Mouse (Mus musculus) ES-CJ7 (cell line): ENCODE results near the gene Inf2.
A peak's percentile ranks its signal among the peaks of the same experiment; 100 is the strongest.

Experiments
- DNase-seq: peaks from one replicate; pipeline ENCODE4 v3.0.0; 2011; ENCODE audit warnings: low read depth, low spot score

The Inf2 gene

DNA sequence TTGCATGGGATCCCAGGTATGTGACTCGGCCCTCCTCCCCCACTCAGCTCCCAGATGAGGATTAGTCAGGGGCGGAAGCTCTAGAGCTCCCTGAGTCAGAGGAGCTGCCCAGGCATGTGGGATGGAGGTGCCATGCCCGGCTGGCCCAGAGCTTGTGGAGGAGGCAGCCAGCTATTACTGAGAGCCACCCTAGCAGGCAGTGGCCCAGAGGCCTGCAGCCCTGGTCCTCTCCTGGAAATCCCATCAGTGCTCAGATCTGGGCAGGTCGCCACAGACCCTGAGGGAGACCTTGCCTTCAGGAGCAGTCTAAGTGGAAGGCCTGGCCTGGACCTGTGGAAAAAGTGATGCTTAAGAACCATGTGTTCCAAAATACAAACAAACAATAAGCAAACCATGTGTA, 7.0 kb downstream of the Inf2 start:
- no peak for DNase-seq

DNA sequence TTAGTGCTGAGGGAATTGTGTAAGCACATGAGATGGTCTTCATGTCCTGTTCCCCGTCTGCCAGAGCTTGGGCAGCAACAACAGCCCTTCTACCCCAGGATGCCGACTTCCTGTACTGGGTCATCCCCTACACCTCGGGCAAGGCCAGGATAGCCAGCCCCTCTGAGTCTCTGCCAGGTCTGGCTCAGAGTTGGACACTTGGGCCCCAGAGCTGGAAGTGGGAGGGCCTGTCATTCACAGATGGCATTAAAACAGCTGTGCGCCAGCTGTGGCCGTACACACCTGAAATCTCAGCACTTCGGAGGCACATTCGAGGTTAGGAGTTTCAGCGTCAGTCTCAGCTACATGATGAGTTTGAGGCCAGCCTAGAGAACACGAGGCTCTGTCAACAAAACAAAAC, 7.9 kb downstream of the Inf2 start:
- DNase-seq = no peak

DNA sequence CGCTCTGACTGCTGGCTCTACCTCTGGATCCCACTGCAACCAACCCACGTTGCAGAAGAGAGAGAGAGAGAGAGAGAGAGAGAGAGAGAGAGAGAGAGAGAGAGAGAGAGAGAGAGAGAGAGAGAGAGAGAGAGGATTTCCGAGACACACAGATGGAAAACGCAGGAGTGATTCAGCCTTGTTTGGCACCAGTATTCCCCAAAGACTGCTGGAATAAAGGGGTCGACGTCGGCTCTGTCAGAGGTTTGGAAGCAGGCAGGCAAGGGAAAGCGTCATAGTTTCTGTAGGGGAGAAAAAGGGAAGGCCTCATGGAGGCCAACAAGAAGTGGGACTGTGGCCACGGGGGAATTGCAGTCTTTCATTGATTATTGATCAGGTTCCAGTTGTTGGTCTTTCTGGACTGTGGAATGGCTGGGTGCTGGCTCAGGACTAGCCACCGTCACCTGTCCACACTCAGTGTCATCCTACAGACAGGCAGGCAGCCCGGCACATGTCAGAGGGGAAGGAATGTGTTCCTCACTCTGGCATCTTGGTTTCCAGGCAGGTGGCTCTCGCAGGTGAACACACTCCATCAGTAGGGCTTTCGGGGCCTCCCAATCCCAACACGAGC, 8.4 kb downstream of the Inf2 start:
- no peak for DNase-seq

DNA sequence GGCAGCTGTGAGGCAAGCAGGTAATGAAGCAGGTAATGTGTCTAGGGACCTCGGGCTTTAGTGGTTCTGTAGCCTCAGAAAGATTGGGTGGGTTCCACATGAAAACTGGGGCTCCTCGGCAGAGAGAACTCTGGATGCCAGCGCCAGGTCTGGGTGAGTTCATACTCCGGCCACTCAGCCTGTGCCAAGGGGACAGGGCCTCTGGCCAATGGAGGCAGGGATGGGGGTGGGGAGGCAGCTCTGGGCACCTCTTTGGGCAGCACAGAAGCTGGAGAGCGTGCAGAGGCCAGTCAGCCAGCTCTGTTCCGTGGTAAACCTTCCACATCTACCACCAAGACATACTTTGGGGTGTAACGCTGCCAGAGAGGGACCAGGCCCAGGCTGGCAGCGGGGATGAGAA, 9.0 kb downstream of the Inf2 start:
- no peak for DNase-seq

DNA sequence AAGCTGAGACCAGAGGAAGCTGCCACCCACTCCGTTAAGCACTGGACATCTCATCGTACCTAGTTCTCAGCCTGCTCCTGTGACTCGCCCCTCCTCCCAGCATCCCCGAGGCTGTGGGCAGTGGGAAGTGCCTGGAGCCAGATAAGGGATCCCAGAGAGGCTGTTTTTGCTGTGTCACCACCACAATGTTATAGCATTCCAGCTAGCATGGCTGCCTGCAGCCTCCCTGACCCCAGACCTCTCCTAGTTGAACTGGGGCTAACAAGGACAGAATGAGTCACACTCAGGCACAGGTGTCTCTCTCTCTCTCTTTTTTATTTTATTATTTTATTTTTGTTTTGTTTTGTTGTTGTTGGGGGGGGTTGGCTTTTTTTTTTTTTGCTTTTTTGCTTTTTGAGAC, 10.6 kb downstream of the Inf2 start:
- no peak for DNase-seq

DNA sequence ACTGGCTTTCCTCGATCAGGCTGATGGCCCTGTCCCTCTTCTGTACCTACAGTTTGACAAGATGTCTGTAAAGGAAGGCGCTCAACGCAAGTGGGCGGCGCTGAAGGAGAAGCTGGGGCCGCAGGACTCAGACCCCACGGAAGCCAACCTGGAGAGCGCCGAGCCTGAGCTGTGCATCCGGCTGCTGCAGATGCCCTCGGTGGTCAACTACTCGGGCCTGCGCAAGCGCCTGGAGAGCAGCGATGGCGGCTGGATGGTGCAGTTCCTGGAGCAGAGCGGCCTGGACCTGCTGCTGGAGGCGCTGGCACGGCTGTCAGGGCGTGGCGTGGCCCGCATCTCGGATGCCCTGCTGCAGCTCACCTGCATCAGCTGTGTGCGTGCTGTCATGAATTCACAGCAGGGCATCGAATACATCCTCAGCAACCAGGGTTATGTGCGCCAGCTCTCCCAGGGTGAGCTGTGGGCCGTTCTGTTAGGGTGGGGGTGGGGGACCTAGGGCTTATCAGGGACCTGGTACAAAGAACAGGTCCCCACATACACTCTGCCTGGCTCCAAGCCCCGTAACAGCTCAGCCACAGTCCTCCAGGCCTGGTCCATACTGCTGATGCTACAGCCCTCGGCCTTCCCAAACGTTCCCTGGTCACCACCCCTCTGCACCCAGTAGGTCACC, 11.5 kb downstream of the Inf2 start:
- DNase-seq = peak; percentile 28

DNA sequence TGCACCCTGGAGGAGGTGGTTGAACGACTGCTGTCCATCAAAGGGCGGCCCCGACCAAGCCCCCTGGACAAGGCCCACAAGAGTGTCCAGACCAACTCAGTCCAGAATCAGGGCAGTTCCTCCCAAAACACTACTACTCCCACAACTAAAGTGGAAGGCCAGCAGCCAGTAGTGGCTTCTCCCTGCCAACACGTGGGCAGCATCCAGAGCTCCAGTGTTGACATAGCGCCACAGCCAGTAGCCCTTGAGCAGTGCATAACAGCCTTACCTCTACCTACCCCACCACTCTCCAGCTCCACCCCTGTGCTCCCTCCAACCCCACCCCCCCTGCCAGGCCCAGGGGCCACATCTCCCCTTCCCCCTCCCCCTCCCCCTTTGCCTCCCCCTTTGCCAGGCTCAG, 15.4 kb downstream of the Inf2 start:
- no peak for DNase-seq

DNA sequence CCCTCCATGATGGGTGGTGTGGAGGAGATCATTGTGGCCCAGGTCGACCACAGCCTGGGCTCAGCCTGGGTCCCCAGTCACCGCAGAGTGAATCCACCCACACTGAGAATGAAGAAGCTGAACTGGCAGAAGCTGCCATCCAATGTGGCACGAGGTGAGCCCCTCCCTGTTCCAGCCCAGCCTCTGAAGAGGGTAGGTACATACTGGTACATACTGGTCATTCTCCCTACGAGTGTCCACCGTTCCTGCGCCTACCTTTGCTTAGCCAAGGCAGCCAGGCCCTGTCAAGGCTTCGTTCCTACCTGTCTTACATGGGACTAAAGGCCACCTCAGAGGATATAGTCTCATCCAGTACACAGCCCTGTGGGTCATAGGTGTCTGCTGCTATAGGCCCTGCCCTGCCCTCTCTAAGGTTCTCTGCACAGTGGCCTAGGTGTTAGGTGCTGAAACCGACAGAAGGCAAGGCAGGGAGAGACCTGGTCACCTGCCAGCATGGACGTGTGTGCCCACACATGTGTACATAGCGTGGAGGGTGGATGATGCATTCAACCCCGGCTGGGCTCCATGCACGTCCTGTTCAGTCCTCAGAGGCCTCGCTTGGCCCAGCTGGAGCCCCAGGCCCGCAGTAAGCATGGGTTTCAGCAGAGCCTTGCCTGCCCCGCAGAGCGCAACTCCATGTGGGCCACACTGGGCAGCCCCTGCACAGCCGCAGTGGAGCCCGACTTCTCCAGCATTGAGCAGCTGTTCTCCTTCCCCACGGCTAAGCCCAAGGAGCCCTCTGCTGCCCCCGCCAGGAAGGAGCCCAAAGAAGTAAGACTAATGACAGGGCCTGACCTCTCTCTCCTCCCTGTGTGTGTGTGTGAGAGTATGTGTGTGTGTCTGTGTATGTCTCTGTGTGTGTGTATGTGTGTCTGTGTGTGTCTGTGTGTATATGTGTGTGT, 16.4 kb downstream of the Inf2 start:
- DNase-seq = peak; percentile 66

DNA sequence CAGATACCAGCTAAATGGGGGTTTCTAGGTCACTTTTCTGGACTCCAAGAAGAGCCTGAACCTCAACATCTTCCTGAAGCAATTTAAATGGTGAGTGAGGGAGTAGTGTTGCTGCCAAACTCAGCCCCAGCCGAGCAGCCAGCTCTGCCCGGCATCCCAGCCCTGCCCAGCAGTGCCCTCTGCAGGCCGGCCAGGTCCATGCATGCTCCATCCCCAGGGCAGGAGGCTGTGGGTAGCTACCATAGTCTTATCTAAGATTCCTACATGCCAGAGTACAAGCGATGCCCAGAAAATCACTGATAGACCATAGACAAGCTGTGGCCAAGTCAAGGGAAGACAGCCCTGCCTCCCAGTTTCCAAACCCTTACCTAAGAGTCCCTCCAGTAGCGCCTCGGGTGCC, 17.2 kb downstream of the Inf2 start:
- peak; percentile 47 for DNase-seq

DNA sequence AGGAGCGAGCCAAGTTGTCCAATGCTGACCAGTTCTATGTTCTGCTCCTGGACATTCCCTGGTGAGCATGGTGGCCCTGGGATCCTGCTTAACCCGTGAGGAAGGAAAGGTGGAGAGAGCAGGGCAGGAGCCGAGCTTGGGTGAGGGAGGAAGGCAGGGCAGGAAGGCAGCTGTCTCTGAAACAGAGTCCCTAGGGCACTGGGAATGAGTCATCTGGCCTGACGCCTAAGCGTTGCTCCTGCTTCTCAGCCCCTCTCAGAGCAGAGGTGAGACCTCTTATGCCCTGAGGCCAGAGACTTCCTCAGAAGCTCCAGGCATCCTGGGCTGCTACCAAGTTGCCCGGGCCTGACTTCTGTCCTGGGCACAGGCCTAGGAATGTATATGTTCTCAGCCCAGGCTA, 18.4 kb downstream of the Inf2 start:
- DNase-seq = no peak

DNA sequence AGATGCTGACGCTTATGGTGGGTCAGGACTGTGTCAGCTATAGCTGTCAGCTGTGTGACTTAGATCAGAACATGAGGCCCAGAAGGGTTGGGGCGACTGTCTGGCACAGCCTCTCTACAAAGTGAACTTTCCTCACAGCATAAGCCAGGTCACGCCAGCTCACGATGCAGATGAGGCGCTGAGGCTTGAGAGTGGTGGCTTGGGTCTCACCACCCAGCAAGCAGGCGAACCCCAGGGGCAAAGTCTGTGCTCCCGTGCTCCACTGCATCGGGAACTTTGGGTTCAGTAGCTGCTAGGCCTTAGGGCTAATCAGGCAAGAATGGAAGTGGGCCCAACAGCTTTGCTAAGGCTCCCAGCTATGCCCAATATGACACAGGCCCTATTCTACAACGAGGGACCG, 20.4 kb downstream of the Inf2 start:
- no peak for DNase-seq

DNA sequence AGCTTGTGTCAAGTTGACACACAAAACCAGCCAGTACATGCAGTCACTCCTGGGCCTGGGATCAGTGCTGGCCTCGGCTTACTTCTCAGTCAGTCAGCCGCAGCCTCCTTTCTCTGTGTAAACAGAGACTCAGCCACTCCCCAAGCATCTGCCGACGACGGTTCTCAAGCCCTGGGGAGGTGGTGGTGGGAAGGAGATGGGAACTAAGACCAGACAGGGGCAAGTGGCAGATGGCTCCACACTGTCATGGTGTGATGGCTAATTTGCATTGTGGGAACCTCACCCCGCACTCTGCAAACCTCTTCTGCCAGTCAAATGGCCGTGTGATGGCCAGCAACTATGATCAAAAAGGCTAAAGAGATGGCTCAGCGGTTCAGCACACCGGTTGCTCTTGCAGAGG, 28.1 kb downstream of the Inf2 start:
- no peak for DNase-seq

DNA sequence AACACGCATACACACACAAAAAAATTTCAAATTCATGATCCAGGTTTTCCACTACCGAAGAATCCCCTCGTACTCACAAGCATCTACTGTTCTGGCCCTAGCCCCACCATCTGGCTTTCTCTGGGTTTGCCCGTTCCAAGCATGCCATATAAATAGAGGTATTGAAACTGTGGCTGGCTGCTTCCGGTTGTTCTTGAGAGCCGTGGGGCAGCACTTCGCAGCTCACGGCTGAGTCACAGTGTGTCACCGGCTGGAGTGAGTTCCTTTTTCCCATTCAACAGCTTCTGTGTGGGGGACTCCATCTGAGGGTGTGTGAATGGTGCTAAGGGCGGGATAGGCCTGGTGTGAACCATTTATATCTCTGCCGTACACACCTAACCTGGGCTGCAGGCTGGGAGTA, 28.6 kb downstream of the Inf2 start:
- DNase-seq = no peak

DNA sequence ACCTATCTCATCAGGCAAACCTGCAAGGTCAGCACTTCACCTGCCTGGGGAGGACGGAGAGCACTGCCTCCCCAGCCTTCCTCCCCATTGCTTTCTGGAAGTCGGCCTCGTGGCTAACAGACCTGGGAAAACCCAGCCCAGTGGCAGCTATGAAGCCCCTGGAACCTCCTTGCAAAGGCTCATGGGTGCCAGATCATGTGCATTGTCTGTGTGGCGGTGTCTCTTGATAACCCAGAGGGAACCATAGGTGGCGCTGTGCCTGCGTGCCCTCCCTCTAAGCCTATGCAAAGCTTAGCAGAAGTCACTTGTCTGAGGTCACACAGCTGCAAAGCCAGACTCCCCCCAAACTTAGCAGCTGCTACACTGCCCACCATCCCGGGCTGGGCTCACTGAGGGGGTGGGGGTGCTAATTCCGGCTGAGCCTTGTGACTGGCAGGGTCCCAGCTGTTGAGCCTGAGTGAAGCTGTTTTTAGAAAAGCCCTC, 29.4 kb downstream of the Inf2 start:
- peak; percentile 90 for DNase-seq

DNA sequence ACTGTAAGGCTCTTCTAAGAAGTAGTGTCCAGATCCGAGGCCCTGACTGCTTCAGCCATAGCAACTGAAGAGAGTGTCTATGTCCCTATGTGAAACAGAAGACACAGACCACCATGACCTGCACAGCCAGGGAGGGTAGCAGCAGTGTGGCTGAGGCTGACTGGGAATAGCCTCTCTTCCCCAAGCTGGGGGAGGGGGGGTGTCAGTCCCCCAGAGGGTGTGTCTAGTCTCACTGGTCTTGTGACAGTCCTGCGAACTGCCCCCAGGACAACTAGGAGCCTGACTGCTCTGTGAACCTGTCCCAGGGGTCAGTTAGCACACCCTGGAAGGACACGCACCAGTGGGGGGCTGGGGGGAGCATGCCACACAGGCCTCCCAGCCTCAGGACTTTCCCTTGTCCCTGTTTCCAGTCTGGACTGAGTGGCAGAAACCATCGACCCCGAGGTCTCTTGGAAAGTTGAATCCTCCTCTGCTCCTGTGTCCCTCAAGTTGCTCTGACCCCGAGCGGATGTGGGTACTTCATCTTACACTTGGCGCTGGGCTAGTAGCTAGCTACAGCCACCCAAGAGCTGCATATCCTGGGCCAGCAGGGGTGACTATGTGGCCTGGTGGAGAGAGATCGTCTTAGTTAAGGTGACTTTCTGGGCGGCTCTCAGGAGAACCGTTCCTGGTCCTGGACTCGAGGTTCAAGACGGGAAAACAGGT, 30.5 kb downstream of the Inf2 start:
- DNase-seq = no peak

DNA sequence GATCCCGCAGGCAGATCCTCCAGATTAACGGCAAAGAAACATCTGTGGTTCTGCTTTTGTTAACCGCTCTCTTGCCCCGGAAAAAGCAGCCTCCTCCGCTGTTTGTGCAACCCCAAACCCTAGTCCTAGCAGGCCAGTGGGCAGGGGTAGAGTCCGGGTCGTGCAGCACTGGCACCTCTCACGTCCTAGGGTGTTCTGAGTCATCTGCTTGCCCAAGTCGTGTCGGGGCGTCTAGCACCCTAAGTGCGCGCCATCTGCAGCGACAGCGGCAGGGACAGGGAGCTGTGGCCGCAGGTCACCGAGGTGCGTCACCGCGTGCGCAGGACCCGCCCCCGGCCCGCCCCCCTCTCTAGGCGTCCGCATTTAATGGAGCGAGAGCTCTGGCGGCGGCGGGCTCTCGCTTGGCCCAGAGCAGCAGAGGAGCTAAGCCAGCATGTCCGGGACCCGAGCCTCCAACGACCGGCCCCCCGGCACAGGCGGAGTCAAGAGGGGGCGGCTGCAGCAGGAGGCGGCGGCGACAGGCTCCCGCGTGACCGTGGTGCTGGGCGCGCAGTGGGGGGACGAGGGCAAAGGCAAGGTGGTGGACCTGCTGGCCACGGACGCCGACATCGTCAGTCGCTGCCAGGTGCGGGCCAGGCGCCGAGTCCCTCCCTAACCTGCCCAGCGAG, 31.2 kb downstream of the Inf2 start, which contains the start of gene Adssl1:
Adssl1 (plus strand) TSS at position 360 of the 668 bp plus-strand sequence.
- no peak for DNase-seq

DNA sequence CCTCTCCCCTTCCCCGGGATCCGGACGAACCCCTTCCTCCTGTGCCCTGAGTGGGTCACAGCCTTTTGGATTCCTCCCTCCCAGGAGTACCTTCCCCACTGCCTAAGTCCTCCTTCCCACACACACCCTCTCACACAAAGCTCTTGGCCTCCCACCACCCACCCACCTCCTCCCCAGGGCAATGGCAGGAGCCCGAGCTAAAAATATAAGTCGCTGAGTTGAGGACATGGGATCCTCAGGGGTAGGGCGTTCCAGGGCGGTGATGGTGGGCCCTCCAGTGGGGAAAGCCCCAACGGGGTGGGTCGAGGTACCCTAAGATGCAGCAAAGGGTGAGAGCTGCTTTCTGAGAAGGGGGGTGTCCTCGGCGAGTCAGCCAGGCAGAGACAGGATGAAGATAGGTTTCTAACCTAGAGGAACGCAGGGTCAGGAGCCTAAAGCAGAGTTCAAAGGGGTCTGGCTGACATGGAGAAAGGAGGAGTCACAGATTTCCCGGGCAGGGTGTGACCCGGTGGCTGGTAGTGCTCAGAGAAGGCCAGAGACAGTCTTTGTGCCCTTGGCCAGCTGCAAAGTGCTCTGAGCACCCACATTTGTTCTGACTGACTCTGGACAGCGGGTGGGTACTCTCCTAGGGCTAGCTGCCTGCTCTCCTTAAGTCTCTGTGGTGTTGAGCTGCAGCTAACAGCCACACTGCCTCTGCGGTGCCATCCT, 31.9 kb downstream of the Inf2 start:
- DNase-seq = no peak

DNA sequence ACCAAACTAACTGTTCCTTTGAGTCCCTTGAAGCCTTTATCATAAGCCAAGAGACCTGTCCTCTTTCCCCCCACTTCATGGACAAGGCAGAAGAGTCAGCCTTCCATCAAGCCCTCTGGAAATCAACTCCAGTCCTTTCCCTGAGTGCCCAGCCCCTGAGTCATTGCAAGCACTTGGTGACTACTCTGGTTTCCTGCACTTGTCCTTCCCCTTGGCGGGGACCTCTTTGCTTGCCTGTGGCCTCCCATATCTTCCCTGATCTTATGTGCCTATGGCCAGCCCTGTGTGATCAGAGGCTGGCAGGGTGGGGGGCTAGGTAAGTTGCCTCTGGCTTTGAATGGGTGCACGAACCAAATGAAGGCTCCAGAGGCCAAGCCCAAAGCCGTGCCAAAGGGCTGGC, 33.3 kb downstream of the Inf2 start:
- no peak for DNase-seq

DNA sequence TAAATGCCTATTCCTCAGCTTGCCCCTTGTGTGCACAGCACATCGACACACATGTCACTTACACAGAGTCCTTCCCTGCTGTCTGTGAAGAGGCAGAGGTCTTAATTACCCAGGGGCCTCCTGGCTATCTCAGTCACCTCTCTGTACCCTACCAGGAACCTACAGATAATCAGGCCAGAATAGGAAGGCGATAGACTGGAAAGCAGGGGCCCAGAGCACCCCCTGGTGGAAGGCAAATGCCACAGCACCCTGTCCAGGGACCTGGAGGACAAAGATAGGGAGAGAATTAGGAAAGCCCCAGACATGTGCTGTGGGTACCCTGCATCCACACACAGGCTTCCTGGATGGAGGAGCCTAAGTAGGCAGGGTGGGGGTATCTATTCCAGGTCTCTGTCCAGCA, 35.2 kb downstream of the Inf2 start:
- DNase-seq = peak; percentile 59

DNA sequence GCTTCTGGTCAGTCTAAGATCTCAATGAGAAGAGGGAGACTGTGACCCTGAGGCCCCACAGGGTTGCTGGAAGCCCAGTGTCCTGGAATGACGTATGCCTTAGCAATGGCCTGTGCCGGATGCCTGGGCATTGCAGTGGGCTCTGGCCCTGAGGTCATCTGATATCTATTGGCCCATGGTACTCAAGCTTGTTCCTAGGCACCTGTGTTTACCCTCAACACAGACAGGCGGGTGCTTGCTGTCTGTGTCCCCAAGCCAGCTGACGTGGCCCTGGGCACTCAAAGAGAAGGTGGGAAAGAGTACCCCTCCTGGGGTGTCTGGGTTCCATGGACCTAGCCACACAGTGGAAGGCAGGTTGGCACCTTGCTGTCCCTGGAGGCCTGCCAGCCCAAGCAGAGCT, 37.1 kb downstream of the Inf2 start:
- DNase-seq = no peak

DNA sequence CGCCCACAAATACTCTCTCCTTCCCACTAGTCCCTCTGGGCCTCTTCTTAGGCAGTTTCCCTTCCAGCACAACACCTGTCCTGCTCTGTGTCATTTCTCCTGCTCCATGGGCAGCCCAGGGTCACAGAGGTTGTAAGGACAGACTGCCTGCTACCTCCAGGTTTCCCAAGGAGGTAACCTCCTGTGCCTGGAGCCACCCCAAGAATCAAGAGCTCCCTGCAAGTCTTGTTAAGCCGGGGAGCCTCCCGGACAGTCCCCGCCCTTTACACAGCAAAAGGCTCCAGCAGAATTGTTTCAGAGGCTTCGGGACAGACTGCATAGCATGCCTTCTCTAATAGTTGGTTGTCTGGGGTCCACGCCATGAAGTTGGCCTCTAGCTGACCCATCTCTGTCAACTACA, 37.9 kb downstream of the Inf2 start:
- DNase-seq = no peak
